ENCODE assay signal across 25 mouse cellular contexts in genomic region chr1:172071556-172071955, GRCm38 (mm10). TPM values are rescaled to one million over a fixed set of nuclear protein-coding genes. Genes with fewer than 3 reads are reported as not detected.
A peak's percentile ranks its signal among the peaks of the same experiment; 100 is the strongest.
DNase-seq lines count a peak whose midpoint lies in the region; ATAC-seq and TF ChIP-seq lines count a peak whose summit lies in the region.
"Had no signal": no experiment of that assay in that cellular context is flagged by ENCODE, and none has a peak within 500 bp of the region (broad histone marks: within the 10 kb centered on the region; RNA-seq: fewer than 3 reads in every experiment).

No protein-coding gene starts in this region.

- H3K4me1 ChIP-seq in forebrain, embryonic 13.5 days, result peaks cover 3% of the 10 kb centered on the region; the same call in 1 of the 2 replicates
- no peaks in the 10 kb centered on the region for H3K4me1 ChIP-seq in forebrain, embryonic 10.5 days
- no peaks in the 10 kb centered on the region for H3K4me1 ChIP-seq in midbrain, postnatal 0 days (ENCODE audit: insufficient read depth, low read length)
- H3K4me1 ChIP-seq in midbrain, embryonic 16.5 days (ENCODE audit: control insufficient read depth, insufficient read depth, low read length), result no peaks in the 10 kb centered on the region
- peaks cover 7% of the 10 kb centered on the region; the same call in 1 of the 2 replicates for H3K4me1 ChIP-seq in forebrain, embryonic 15.5 days
- H3K4me1 ChIP-seq: embryonic facial prominence, embryonic 13.5 days; lung, embryonic 15.5 days had no signal

- no peak for DNase-seq in forebrain, embryonic 10.5 days (ENCODE audit: extremely low spot score, low spot score)
- peak; percentile 50 for DNase-seq in midbrain, postnatal 0 days (ENCODE audit: low spot score)
- DNase-seq in retina, embryonic 14.5 days (ENCODE audit: low spot score), result peak; percentile 51
- no peak for DNase-seq in thymus, adult 18-20 months
- DNase-seq: adrenal gland, postnatal 36 days; B cell, adult 2 months; cerebellum, adult 2 months; gastrocnemius, adult 2 months; heart, postnatal 14 days; kidney, adult 8-10 months; kidney, postnatal 14 days; lung, postnatal 4 days; right cerebral cortex, postnatal 14 days; spleen, adult 18-20 months; thymus, adult 2 months had no signal

- no peak overlapping the region for H3K4me3 ChIP-seq in forebrain, embryonic 13.5 days
- no peak overlapping the region for H3K4me3 ChIP-seq in forebrain, embryonic 10.5 days
- no peak overlapping the region for H3K4me3 ChIP-seq in midbrain, postnatal 0 days (ENCODE audit: low read depth, low read length)
- no peak overlapping the region for H3K4me3 ChIP-seq in midbrain, embryonic 16.5 days (ENCODE audit: low read depth, low read length)
- no peak overlapping the region for H3K4me3 ChIP-seq in forebrain, embryonic 15.5 days
- H3K4me3 ChIP-seq: embryonic facial prominence, embryonic 13.5 days; gastrocnemius, adult 2 months; layer of hippocampus, adult 2 months; lung, embryonic 15.5 days had no signal

- peak overlapping the region; percentile 58 for H3K27ac ChIP-seq in forebrain, embryonic 13.5 days
- H3K27ac ChIP-seq in forebrain, embryonic 10.5 days, result no peak overlapping the region
- no peak overlapping the region for H3K27ac ChIP-seq in midbrain, postnatal 0 days (ENCODE audit: low read depth, low read length)
- no peak overlapping the region for H3K27ac ChIP-seq in midbrain, embryonic 16.5 days (ENCODE audit: low read length)
- peak overlapping the region; percentile 60 for H3K27ac ChIP-seq in forebrain, embryonic 15.5 days (replicated peaks)
- H3K27ac ChIP-seq: embryonic facial prominence, embryonic 13.5 days; gastrocnemius, adult 2 months; layer of hippocampus, adult 2 months; liver, embryonic 14.5 days; lung, embryonic 15.5 days had no signal

- H3K36me3 ChIP-seq in forebrain, embryonic 13.5 days (ENCODE audit: poor library complexity, severe bottlenecking), result peaks cover 100% of the 10 kb centered on the region
- H3K36me3 ChIP-seq in forebrain, embryonic 10.5 days (replicated peaks), result peaks cover 100% of the 10 kb centered on the region
- H3K36me3 ChIP-seq in midbrain, postnatal 0 days (ENCODE audit: insufficient read depth, low read length), result peaks cover 84% of the 10 kb centered on the region
- peaks cover 69% of the 10 kb centered on the region for H3K36me3 ChIP-seq in midbrain, embryonic 16.5 days (ENCODE audit: control insufficient read depth, insufficient read depth, low read length)
- peaks cover 98% of the 10 kb centered on the region for H3K36me3 ChIP-seq in forebrain, embryonic 15.5 days

- no peaks in the 10 kb centered on the region for H3K27me3 ChIP-seq in forebrain, embryonic 13.5 days
- no peaks in the 10 kb centered on the region for H3K27me3 ChIP-seq in forebrain, embryonic 10.5 days (ENCODE audit: poor library complexity, severe bottlenecking)
- no peaks in the 10 kb centered on the region for H3K27me3 ChIP-seq in midbrain, postnatal 0 days (ENCODE audit: insufficient read depth, low read length)
- H3K27me3 ChIP-seq in midbrain, embryonic 16.5 days (ENCODE audit: control insufficient read depth, insufficient read depth, low read depth, low read length), result no peaks in the 10 kb centered on the region
- H3K27me3 ChIP-seq in forebrain, embryonic 15.5 days, result no peaks in the 10 kb centered on the region
- H3K27me3 ChIP-seq: embryonic facial prominence, embryonic 13.5 days; lung, embryonic 15.5 days had no signal

- H3K9ac ChIP-seq in forebrain, embryonic 13.5 days, result no peak overlapping the region
- no peak overlapping the region for H3K9ac ChIP-seq in midbrain, postnatal 0 days (replicated peaks; ENCODE audit: low read length, poor library complexity, severe bottlenecking)
- H3K9ac ChIP-seq in midbrain, embryonic 16.5 days (ENCODE audit: low read depth, low read length), result no peak overlapping the region
- no peak overlapping the region for H3K9ac ChIP-seq in forebrain, embryonic 15.5 days (replicated peaks)
- H3K9ac ChIP-seq: embryonic facial prominence, embryonic 13.5 days; liver, embryonic 14.5 days; lung, embryonic 15.5 days had no signal

- H3K4me2 ChIP-seq in forebrain, embryonic 13.5 days, result no peak overlapping the region
- no peak overlapping the region for H3K4me2 ChIP-seq in midbrain, postnatal 0 days (ENCODE audit: low read depth, low read length, poor library complexity, severe bottlenecking)
- no peak overlapping the region for H3K4me2 ChIP-seq in midbrain, embryonic 16.5 days (ENCODE audit: low read length)
- H3K4me2 ChIP-seq in forebrain, embryonic 15.5 days (replicated peaks), result no peak overlapping the region
- H3K4me2 ChIP-seq: embryonic facial prominence, embryonic 13.5 days; heart, embryonic 11.5 days; lung, embryonic 15.5 days had no signal

- TF ChIP-seq CTCF in midbrain, postnatal 0 days (IDR thresholded peaks at IDR 0.05), result no peak

- 72% methylated on average over 4 of the region's 4 CpGs for whole genome bisulfite sequencing in forebrain, embryonic 13.5 days
- 88% methylated on average over 4 of the region's 4 CpGs for WGBS in forebrain, embryonic 10.5 days
- 66% methylated on average over 4 of the region's 4 CpGs for WGBS in midbrain, postnatal 0 days
- 49% methylated on average over 4 of the region's 4 CpGs for whole genome bisulfite sequencing in midbrain, embryonic 16.5 days
- 51% methylated on average over 4 of the region's 4 CpGs for WGBS in forebrain, embryonic 15.5 days

- peak; percentile 77 for ATAC-seq in forebrain, embryonic 13.5 days
- no peak for ATAC-seq in midbrain, postnatal 0 days (ENCODE audit: low FRiP score)
- ATAC-seq in midbrain, embryonic 16.5 days, result no peak
- peak; percentile 76 for ATAC-seq in forebrain, embryonic 15.5 days (replicated peaks)

- no peaks in the 10 kb centered on the region for H3K9me3 ChIP-seq in forebrain, embryonic 13.5 days (replicated peaks)
- H3K9me3 ChIP-seq in forebrain, embryonic 10.5 days, result no peaks in the 10 kb centered on the region
- H3K9me3 ChIP-seq in midbrain, postnatal 0 days (ENCODE audit: low read length), result no peaks in the 10 kb centered on the region
- H3K9me3 ChIP-seq in midbrain, embryonic 16.5 days (replicated peaks; ENCODE audit: control insufficient read depth, low read length, poor library complexity, severe bottlenecking), result no peaks in the 10 kb centered on the region
- H3K9me3 ChIP-seq in forebrain, embryonic 15.5 days, result no peaks in the 10 kb centered on the region
- H3K9me3 ChIP-seq: embryonic facial prominence, embryonic 13.5 days; lung, embryonic 15.5 days had no signal

RNA-seq across cellular contexts. Expression of gene Copa, which starts 10.8 kb away (rescaled TPM):
- 174 and 194 TPM in 2 replicates for polyA plus RNA-seq in forebrain, embryonic 13.5 days (2015; fragmentation: Nextera tagmentation; extraction: Ambion mirVana)
- 176 TPM in 2 replicates for polyA plus RNA-seq in forebrain, embryonic 10.5 days (2016; fragmentation: Nextera tagmentation; extraction: Ambion mirVana)
- 207 and 225 TPM in 2 replicates for total RNA-seq in midbrain, postnatal 0 days (2014; rRNA removed)
- polyA plus RNA-seq in midbrain, postnatal 0 days (2015; fragmentation: Nextera tagmentation; extraction: Ambion mirVana), result 149 and 155 TPM in 2 replicates
- polyA plus RNA-seq in midbrain, embryonic 16.5 days (2015; fragmentation: Nextera tagmentation; extraction: Ambion mirVana), result 209 and 222 TPM in 2 replicates
- 207 TPM in 2 replicates for polyA plus RNA-seq in forebrain, embryonic 15.5 days (2015; fragmentation: Nextera tagmentation; extraction: Ambion mirVana)

RNA-seq across cellular contexts. Expression of gene Ncstn, which starts 11.0 kb away (rescaled TPM):
- polyA plus RNA-seq in forebrain, embryonic 13.5 days (2015; fragmentation: Nextera tagmentation; extraction: Ambion mirVana), result 95.5 and 106 TPM in 2 replicates
- polyA plus RNA-seq in forebrain, embryonic 10.5 days (2016; fragmentation: Nextera tagmentation; extraction: Ambion mirVana), result 91.6 and 95.3 TPM in 2 replicates
- total RNA-seq in midbrain, postnatal 0 days (2014; rRNA removed), result 70.3 and 78.7 TPM in 2 replicates
- 93.3 and 93.7 TPM in 2 replicates for polyA plus RNA-seq in midbrain, postnatal 0 days (2015; fragmentation: Nextera tagmentation; extraction: Ambion mirVana)
- 105 and 107 TPM in 2 replicates for polyA plus RNA-seq in midbrain, embryonic 16.5 days (2015; fragmentation: Nextera tagmentation; extraction: Ambion mirVana)
- 104 and 105 TPM in 2 replicates for polyA plus RNA-seq in forebrain, embryonic 15.5 days (2015; fragmentation: Nextera tagmentation; extraction: Ambion mirVana)

RNA-seq across cellular contexts. Expression of gene Nhlh1, which starts 14.2 kb away (rescaled TPM):
- 7.3 and 7.8 TPM in 2 replicates for polyA plus RNA-seq in forebrain, embryonic 13.5 days (2015; fragmentation: Nextera tagmentation; extraction: Ambion mirVana)
- polyA plus RNA-seq in forebrain, embryonic 10.5 days (2016; fragmentation: Nextera tagmentation; extraction: Ambion mirVana), result 1.6 and 2.7 TPM in 2 replicates
- 0.38 and 3.6 TPM in 2 replicates for total RNA-seq in midbrain, postnatal 0 days (2014; rRNA removed)
- polyA plus RNA-seq in midbrain, postnatal 0 days (2015; fragmentation: Nextera tagmentation; extraction: Ambion mirVana), result 0.12 TPM in 1 of 2 replicates, not detected in the other
- polyA plus RNA-seq in midbrain, embryonic 16.5 days (2015; fragmentation: Nextera tagmentation; extraction: Ambion mirVana), result 0.45 and 1.2 TPM in 2 replicates
- 3.9 and 4.6 TPM in 2 replicates for polyA plus RNA-seq in forebrain, embryonic 15.5 days (2015; fragmentation: Nextera tagmentation; extraction: Ambion mirVana)
- total RNA-seq: adrenal gland, postnatal 36 days; common myeloid progenitor, adult 5-6 weeks; gastrocnemius, adult 2 months; granulocyte monocyte progenitor cell, adult 5-6 weeks; heart, postnatal 14 days had no signal
- polyA plus RNA-seq: heart, embryonic 11.5 days; liver, embryonic 14.5 days; lung, embryonic 15.5 days had no signal

RNA-seq across cellular contexts. Expression of gene Vangl2, which starts 43.3 kb away (rescaled TPM):
- polyA plus RNA-seq in forebrain, embryonic 13.5 days (2015; fragmentation: Nextera tagmentation; extraction: Ambion mirVana), result 55.0 and 55.4 TPM in 2 replicates
- 40.6 and 41.7 TPM in 2 replicates for polyA plus RNA-seq in forebrain, embryonic 10.5 days (2016; fragmentation: Nextera tagmentation; extraction: Ambion mirVana)
- 85.8 and 115 TPM in 2 replicates for total RNA-seq in midbrain, postnatal 0 days (2014; rRNA removed)
- 43.1 and 44.2 TPM in 2 replicates for polyA plus RNA-seq in midbrain, postnatal 0 days (2015; fragmentation: Nextera tagmentation; extraction: Ambion mirVana)
- polyA plus RNA-seq in midbrain, embryonic 16.5 days (2015; fragmentation: Nextera tagmentation; extraction: Ambion mirVana), result 43.7 and 44.0 TPM in 2 replicates
- polyA plus RNA-seq in forebrain, embryonic 15.5 days (2015; fragmentation: Nextera tagmentation; extraction: Ambion mirVana), result 48.0 and 51.5 TPM in 2 replicates

RNA-seq across cellular contexts. Expression of gene Pex19, which starts 55.0 kb away (rescaled TPM):
- 155 and 163 TPM in 2 replicates for polyA plus RNA-seq in forebrain, embryonic 13.5 days (2015; fragmentation: Nextera tagmentation; extraction: Ambion mirVana)
- polyA plus RNA-seq in forebrain, embryonic 10.5 days (2016; fragmentation: Nextera tagmentation; extraction: Ambion mirVana), result 153 and 159 TPM in 2 replicates
- 154 and 200 TPM in 2 replicates for total RNA-seq in midbrain, postnatal 0 days (2014; rRNA removed)
- polyA plus RNA-seq in midbrain, postnatal 0 days (2015; fragmentation: Nextera tagmentation; extraction: Ambion mirVana), result 140 and 146 TPM in 2 replicates
- polyA plus RNA-seq in midbrain, embryonic 16.5 days (2015; fragmentation: Nextera tagmentation; extraction: Ambion mirVana), result 160 and 162 TPM in 2 replicates
- 155 and 160 TPM in 2 replicates for polyA plus RNA-seq in forebrain, embryonic 15.5 days (2015; fragmentation: Nextera tagmentation; extraction: Ambion mirVana)

Comparison
In these comparisons a context has a peak if more than half of its experiments do, and no peak if none do; other contexts are left out.
1. H3K27ac ChIP-seq: peak in forebrain, embryonic 13.5 days (single experiment) and forebrain, embryonic 15.5 days (single experiment); none in forebrain, embryonic 10.5 days (single experiment), midbrain, postnatal 0 days (single experiment) and midbrain, embryonic 16.5 days (single experiment).
2. ATAC-seq: peak in forebrain, embryonic 13.5 days (single experiment) and forebrain, embryonic 15.5 days (single experiment); none in midbrain, postnatal 0 days (single experiment) and midbrain, embryonic 16.5 days (single experiment).
3. DNase-seq: peak in midbrain, postnatal 0 days (single experiment) and retina, embryonic 14.5 days (single experiment); none in forebrain, embryonic 10.5 days (single experiment) and thymus, adult 18-20 months (0 of 2).